Mouse (Mus musculus): ENCODE results near the gene Fam189b. TPM values are rescaled to one million over a fixed set of nuclear protein-coding genes. Genes with fewer than 3 reads are reported as not detected.

Gene Fam189b
- total RNA-seq, 1 experiment from 2014 or later = 15.8 TPM

Other genes with a start within 250 kb of the Fam189b start
- 40.6 to 78.1 TPM (median 41.7 TPM) in 3 replicates for gene Ash1l, start 232.5 kb upstream of the Fam189b start, total RNA-seq (2017)
- gene Dap3, start 232.0 kb upstream of the Fam189b start, total RNA-seq (2017) = 38.3 to 58.2 TPM (median 53.2 TPM) in 3 replicates
- 15.7 to 30.9 TPM (median 22.4 TPM) in 3 replicates for gene Rusc1, start 89.8 kb upstream of the Fam189b start, total RNA-seq (2017)
- gene Gm43738, start 82.0 kb upstream of the Fam189b start, total RNA-seq (2017) = not detected in 3 replicates
- gene Fdps, start 81.2 kb upstream of the Fam189b start, total RNA-seq (2017) = 37.2 to 55.7 TPM (median 39.0 TPM) in 3 replicates
- gene Pklr, start 47.0 kb upstream of the Fam189b start, total RNA-seq (2017) = not detected in 3 replicates
- gene Hcn3, start 22.9 kb upstream of the Fam189b start, total RNA-seq (2017) = not detected in 3 replicates
- 81.2 to 140 TPM (median 118 TPM) in 3 replicates for gene Clk2, start 18.3 kb upstream of the Fam189b start, total RNA-seq (2017)
- 23.2 to 55.0 TPM (median 23.6 TPM) in 3 replicates for gene Scamp3, start 5.7 kb upstream of the Fam189b start, total RNA-seq (2017)
- 71.9 to 84.9 TPM (median 81.9 TPM) in 3 replicates for gene Gba, start 19.8 kb downstream of the Fam189b start, total RNA-seq (2017)
- 0.95 to 2.3 TPM (median 1.8 TPM) in 3 replicates for gene Thbs3, start 32.0 kb downstream of the Fam189b start, total RNA-seq (2017)
- 42.5 to 61.0 TPM (median 58.7 TPM) in 3 replicates for gene Mtx1, start 43.9 kb downstream of the Fam189b start, total RNA-seq (2017)
- 0.85 to 2.2 TPM (median 0.86 TPM) in 3 replicates for gene Muc1, start 45.9 kb downstream of the Fam189b start, total RNA-seq (2017)
- gene Krtcap2, start 62.8 kb downstream of the Fam189b start, total RNA-seq (2017) = 53.3 to 77.9 TPM (median 61.9 TPM) in 3 replicates
- 0.53 to 2.3 TPM in 2 of 3 replicates, not detected in the other for gene Trim46, start 63.2 kb downstream of the Fam189b start, total RNA-seq (2017)
- 67.3 to 102 TPM (median 83.1 TPM) in 3 replicates for gene Dpm3, start 76.2 kb downstream of the Fam189b start, total RNA-seq (2017)
- gene Slc50a1, start 87.4 kb downstream of the Fam189b start, total RNA-seq (2017) = 58.3 to 94.6 TPM (median 67.9 TPM) in 3 replicates
- 0.38 to 0.39 TPM in 2 of 3 replicates, not detected in the other for gene Efna1, start 98.0 kb downstream of the Fam189b start, total RNA-seq (2017)
- gene Efna3, start 139.8 kb downstream of the Fam189b start, total RNA-seq (2017) = not detected in 3 replicates
- not detected in 3 replicates for gene Efna4, start 154.9 kb downstream of the Fam189b start, total RNA-seq (2017)
- gene Adam15, start 166.9 kb downstream of the Fam189b start, total RNA-seq (2017) = 23.1 to 49.7 TPM (median 33.0 TPM) in 3 replicates
- not detected in 3 replicates for gene Dcst2, start 178.8 kb downstream of the Fam189b start, total RNA-seq (2017)
- not detected in 3 replicates for gene Dcst1, start 182.1 kb downstream of the Fam189b start, total RNA-seq (2017)
- 49.4 to 76.6 TPM (median 51.2 TPM) in 3 replicates for gene Zbtb7b, start 211.6 kb downstream of the Fam189b start, total RNA-seq (2017)
- 1.4 TPM in 1 of 3 replicates, not detected in the others for gene Lenep, start 219.7 kb downstream of the Fam189b start, total RNA-seq (2017)
- gene Flad1, start 228.7 kb downstream of the Fam189b start, total RNA-seq (2017) = 16.5 to 22.8 TPM (median 22.4 TPM) in 3 replicates
- 7.5 to 10.2 TPM (median 8.1 TPM) in 3 replicates for gene Cks1b, start 235.2 kb downstream of the Fam189b start, total RNA-seq (2017)
- 48.9 to 65.4 TPM (median 58.4 TPM) in 3 replicates for gene Shc1, start 235.3 kb downstream of the Fam189b start, total RNA-seq (2017)
- gene Pygo2, start 247.1 kb downstream of the Fam189b start, total RNA-seq (2017) = 11.0 to 18.5 TPM (median 17.6 TPM) in 3 replicates